18 mouse cellular contexts compared by ENCODE assay signal in genomic region chr9:60926301-60926700, GRCm38 (mm10).
DNase-seq lines count a peak whose midpoint lies in the region; ATAC-seq and TF ChIP-seq lines count a peak whose summit lies in the region.
"Had no signal": no experiment of that assay in that cellular context is flagged by ENCODE, and none has a peak within 500 bp of the region (broad histone marks: within the 10 kb centered on the region; RNA-seq: fewer than 3 reads in every experiment).

No protein-coding gene starts in this region.

- no peaks in the 10 kb centered on the region for H3K9me3 ChIP-seq in forebrain, embryonic 14.5 days (replicated peaks; ENCODE audit: control insufficient read depth, low read length)
- H3K9me3 ChIP-seq in forebrain, postnatal 0 days (ENCODE audit: low read length), result no peaks in the 10 kb centered on the region
- no peaks in the 10 kb centered on the region for H3K9me3 ChIP-seq in midbrain, embryonic 14.5 days (ENCODE audit: control insufficient read depth, low read length)
- no peaks in the 10 kb centered on the region for H3K9me3 ChIP-seq in midbrain, embryonic 13.5 days
- no peaks in the 10 kb centered on the region for H3K9me3 ChIP-seq in embryonic facial prominence, embryonic 11.5 days (replicated peaks; ENCODE audit: control insufficient read depth, low read length)
- H3K9me3 ChIP-seq in limb, embryonic 12.5 days, result no peaks in the 10 kb centered on the region
- H3K9me3 ChIP-seq: forebrain, embryonic 13.5 days; heart, embryonic 15.5 days had no signal

- no peak overlapping the region for H3K4me2 ChIP-seq in forebrain, embryonic 14.5 days (ENCODE audit: low read length)
- H3K4me2 ChIP-seq in forebrain, postnatal 0 days (ENCODE audit: low read depth), result no peak overlapping the region
- no peak overlapping the region for H3K4me2 ChIP-seq in midbrain, embryonic 14.5 days (ENCODE audit: low read length)
- H3K4me2 ChIP-seq in midbrain, embryonic 13.5 days (replicated peaks), result no peak overlapping the region
- H3K4me2 ChIP-seq in embryonic facial prominence, embryonic 11.5 days (ENCODE audit: low read depth, low read length), result no peak overlapping the region
- peak overlapping the region; percentile 26; the same call in 1 of the 2 replicates for H3K4me2 ChIP-seq in limb, embryonic 12.5 days
- H3K4me2 ChIP-seq: forebrain, embryonic 13.5 days; heart, embryonic 15.5 days had no signal

- WGBS in forebrain, embryonic 14.5 days, result 49% methylated on average over 9 of the region's 9 CpGs
- 52% methylated on average over 9 of the region's 9 CpGs for WGBS in forebrain, postnatal 0 days
- WGBS in midbrain, embryonic 14.5 days, result 82% methylated on average over 9 of the region's 9 CpGs
- 78% methylated on average over 9 of the region's 9 CpGs for WGBS in midbrain, embryonic 13.5 days
- WGBS in embryonic facial prominence, embryonic 11.5 days, result 54% methylated on average over 9 of the region's 9 CpGs
- 14% methylated on average over 9 of the region's 9 CpGs for WGBS in limb, embryonic 12.5 days

- H3K4me1 ChIP-seq in forebrain, embryonic 14.5 days (ENCODE audit: control insufficient read depth, insufficient read depth, low read length), result no peaks in the 10 kb centered on the region
- H3K4me1 ChIP-seq in forebrain, postnatal 0 days (ENCODE audit: insufficient read depth), result no peaks in the 10 kb centered on the region
- H3K4me1 ChIP-seq in midbrain, embryonic 14.5 days (ENCODE audit: control insufficient read depth, insufficient read depth, low read length), result no peaks in the 10 kb centered on the region
- no peaks in the 10 kb centered on the region for H3K4me1 ChIP-seq in midbrain, embryonic 13.5 days (replicated peaks)
- no peaks in the 10 kb centered on the region for H3K4me1 ChIP-seq in embryonic facial prominence, embryonic 11.5 days (ENCODE audit: control insufficient read depth, insufficient read depth, low read length)
- peaks cover 36% of the 10 kb centered on the region for H3K4me1 ChIP-seq in limb, embryonic 12.5 days (replicated peaks)

- no peak for ATAC-seq in forebrain, embryonic 14.5 days
- ATAC-seq in forebrain, postnatal 0 days, result no peak
- no peak for ATAC-seq in midbrain, embryonic 14.5 days (ENCODE audit: low FRiP score, low TSS enrichment)
- no peak for ATAC-seq in midbrain, embryonic 13.5 days
- ATAC-seq in embryonic facial prominence, embryonic 11.5 days (replicated peaks; ENCODE audit: insufficient number of reproducible peaks, low FRiP score, low TSS enrichment, low read depth), result no peak
- peak; percentile 67; the same call in 1 of the 2 replicates for ATAC-seq in limb, embryonic 12.5 days (ENCODE audit: insufficient number of reproducible peaks, insufficient read depth, low FRiP score, low TSS enrichment, low read depth)
- no peak for ATAC-seq in erythroblast, adult 5-6 weeks (replicated peaks; ENCODE audit: low FRiP score, poor library complexity, severe bottlenecking)
- ATAC-seq: forebrain, embryonic 13.5 days; inflammation-experienced regulatory T-cells, adult 6 months had no signal

- no peak overlapping the region for H3K9ac ChIP-seq in forebrain, embryonic 14.5 days (ENCODE audit: low read length)
- no peak overlapping the region for H3K9ac ChIP-seq in forebrain, postnatal 0 days
- no peak overlapping the region for H3K9ac ChIP-seq in midbrain, embryonic 14.5 days (replicated peaks; ENCODE audit: low read length)
- no peak overlapping the region for H3K9ac ChIP-seq in midbrain, embryonic 13.5 days (replicated peaks)
- H3K9ac ChIP-seq in embryonic facial prominence, embryonic 11.5 days (replicated peaks; ENCODE audit: low read length), result no peak overlapping the region
- no peak overlapping the region for H3K9ac ChIP-seq in limb, embryonic 12.5 days (replicated peaks)
- H3K9ac ChIP-seq: forebrain, embryonic 13.5 days; heart, embryonic 15.5 days; liver, embryonic 14.5 days had no signal

- no peak overlapping the region for H3K27ac ChIP-seq in forebrain, embryonic 14.5 days (ENCODE audit: low read depth, low read length)
- H3K27ac ChIP-seq in forebrain, postnatal 0 days (ENCODE audit: low read depth, low read length), result no peak overlapping the region
- no peak overlapping the region for H3K27ac ChIP-seq in midbrain, embryonic 14.5 days (replicated peaks; ENCODE audit: low read depth, low read length)
- H3K27ac ChIP-seq in midbrain, embryonic 13.5 days, result no peak overlapping the region
- H3K27ac ChIP-seq in embryonic facial prominence, embryonic 11.5 days (replicated peaks; ENCODE audit: low read depth, low read length), result no peak overlapping the region
- H3K27ac ChIP-seq in limb, embryonic 12.5 days, result peak overlapping the region; percentile 89
- H3K27ac ChIP-seq: forebrain, embryonic 13.5 days; heart, embryonic 15.5 days; liver, embryonic 14.5 days had no signal

- no peak for TF ChIP-seq CTCF in forebrain, postnatal 0 days (IDR thresholded peaks at IDR 0.05; ENCODE audit: low read depth)

- H3K27me3 ChIP-seq in forebrain, embryonic 14.5 days (replicated peaks; ENCODE audit: control insufficient read depth, insufficient read depth, low read length), result no peaks in the 10 kb centered on the region
- no peaks in the 10 kb centered on the region for H3K27me3 ChIP-seq in forebrain, postnatal 0 days (ENCODE audit: insufficient read depth, low read length)
- no peaks in the 10 kb centered on the region for H3K27me3 ChIP-seq in midbrain, embryonic 14.5 days (ENCODE audit: control insufficient read depth, insufficient read depth, low read length)
- H3K27me3 ChIP-seq in midbrain, embryonic 13.5 days, result no peaks in the 10 kb centered on the region
- H3K27me3 ChIP-seq in embryonic facial prominence, embryonic 11.5 days (ENCODE audit: control insufficient read depth, insufficient read depth, low read length), result no peaks in the 10 kb centered on the region
- H3K27me3 ChIP-seq in limb, embryonic 12.5 days, result peaks cover 4% of the 10 kb centered on the region; the same call in 1 of the 2 replicates
- H3K27me3 ChIP-seq: heart, embryonic 15.5 days had no signal

- no peaks in the 10 kb centered on the region for H3K36me3 ChIP-seq in forebrain, embryonic 14.5 days (ENCODE audit: control insufficient read depth, insufficient read depth, low read length)
- no peaks in the 10 kb centered on the region for H3K36me3 ChIP-seq in forebrain, postnatal 0 days (ENCODE audit: insufficient read depth)
- H3K36me3 ChIP-seq in midbrain, embryonic 14.5 days (ENCODE audit: control insufficient read depth, insufficient read depth, low read length), result no peaks in the 10 kb centered on the region
- H3K36me3 ChIP-seq in midbrain, embryonic 13.5 days, result no peaks in the 10 kb centered on the region
- H3K36me3 ChIP-seq in embryonic facial prominence, embryonic 11.5 days (replicated peaks; ENCODE audit: control insufficient read depth, insufficient read depth, low read depth, low read length), result no peaks in the 10 kb centered on the region
- H3K36me3 ChIP-seq in limb, embryonic 12.5 days, result no peaks in the 10 kb centered on the region
- H3K36me3 ChIP-seq: heart, embryonic 15.5 days had no signal

- H3K4me3 ChIP-seq in forebrain, embryonic 14.5 days (ENCODE audit: low read depth, low read length), result no peak overlapping the region
- no peak overlapping the region for H3K4me3 ChIP-seq in forebrain, postnatal 0 days (ENCODE audit: low read depth, low read length)
- no peak overlapping the region for H3K4me3 ChIP-seq in midbrain, embryonic 14.5 days (replicated peaks; ENCODE audit: low read depth, low read length)
- H3K4me3 ChIP-seq in midbrain, embryonic 13.5 days (replicated peaks), result no peak overlapping the region
- H3K4me3 ChIP-seq in embryonic facial prominence, embryonic 11.5 days (ENCODE audit: low read depth, low read length), result no peak overlapping the region
- no peak overlapping the region for H3K4me3 ChIP-seq in limb, embryonic 12.5 days (replicated peaks)
- H3K4me3 ChIP-seq: erythroblast, embryonic 14.5 days; forebrain, embryonic 13.5 days; heart, embryonic 15.5 days had no signal

- DNase-seq in forebrain, embryonic 14.5 days (ENCODE audit: low spot score), result peak; percentile 52
- DNase-seq in forebrain, postnatal 0 days, result no peak
- peak; percentile 27 for DNase-seq in midbrain, embryonic 14.5 days
- DNase-seq in embryonic facial prominence, embryonic 11.5 days (ENCODE audit: low spot score), result peak; percentile 58
- no peak for DNase-seq in kidney, postnatal 14 days
- DNase-seq: adrenal gland, adult 8-10 months; gastrocnemius, postnatal 25 days; kidney, adult 8-10 months; kidney, postnatal 4 days; lung, postnatal 14 days had no signal

Comparison
In these comparisons a context has a peak if more than half of its experiments do, and no peak if none do; other contexts are left out.
1. DNase-seq: peak in forebrain, embryonic 14.5 days (single experiment), midbrain, embryonic 14.5 days (single experiment) and embryonic facial prominence, embryonic 11.5 days (single experiment); none in forebrain, postnatal 0 days (single experiment) and kidney, postnatal 14 days (single experiment).